Comparison of ENCODE assay signal across 8 mouse cellular contexts in genomic region chr4:141857422-141857930, GRCm38 (mm10). TPM values are rescaled to one million over a fixed set of nuclear protein-coding genes. Genes with fewer than 3 reads are reported as not detected.
A peak's percentile ranks its signal among the peaks of the same experiment; 100 is the strongest.
DNase-seq lines count a peak whose midpoint lies in the region; ATAC-seq and TF ChIP-seq lines count a peak whose summit lies in the region.

No protein-coding gene starts in this region.

- no peak overlapping the region for H3K4me3 ChIP-seq in heart, embryonic 12.5 days
- no peak overlapping the region for H3K4me3 ChIP-seq in kidney, embryonic 16.5 days (ENCODE audit: low read length)
- H3K4me3 ChIP-seq in liver, embryonic 12.5 days, result no peak overlapping the region
- no peak overlapping the region for H3K4me3 ChIP-seq in neural tube, embryonic 11.5 days (ENCODE audit: low read depth, low read length)
- H3K4me3 ChIP-seq in testis, adult 2 months (ENCODE audit: control insufficient read depth, low read depth, low read length), result peak overlapping the region; percentile 48

- no peak overlapping the region for H3K27ac ChIP-seq in heart, embryonic 12.5 days (ENCODE audit: poor library complexity, severe bottlenecking)
- H3K27ac ChIP-seq in kidney, embryonic 16.5 days (ENCODE audit: low read length), result no peak overlapping the region
- H3K27ac ChIP-seq in liver, embryonic 12.5 days, result no peak overlapping the region
- no peak overlapping the region for H3K27ac ChIP-seq in neural tube, embryonic 11.5 days (ENCODE audit: low read depth, low read length)
- no peak overlapping the region for H3K27ac ChIP-seq in testis, adult 2 months (ENCODE audit: control insufficient read depth, insufficient read depth, low read depth, low read length)

- no peak overlapping the region for H3K4me2 ChIP-seq in heart, embryonic 12.5 days
- H3K4me2 ChIP-seq in kidney, embryonic 16.5 days (replicated peaks; ENCODE audit: low read depth, low read length), result no peak overlapping the region
- no peak overlapping the region for H3K4me2 ChIP-seq in liver, embryonic 12.5 days
- H3K4me2 ChIP-seq in neural tube, embryonic 11.5 days (ENCODE audit: low read depth), result no peak overlapping the region

- WGBS in heart, embryonic 12.5 days, result 19% methylated on average over 10 of the region's 10 CpGs
- 21% methylated on average over 10 of the region's 10 CpGs for WGBS in kidney, embryonic 16.5 days
- WGBS in liver, embryonic 12.5 days (ENCODE audit: insufficient replicate concordance), result 21% methylated on average over 10 of the region's 10 CpGs
- WGBS in neural tube, embryonic 11.5 days, result 22% methylated on average over 10 of the region's 10 CpGs

- no peak for TF ChIP-seq POLR2A in testis, adult 2 months (IDR thresholded peaks at IDR 0.05; ENCODE audit: control insufficient read depth, low read depth, low read length)

- peak; percentile 51 for ATAC-seq in CD4-positive, CD25-positive, alpha-beta regulatory T cell, adult 4 months
- peak; percentile 68 for ATAC-seq in erythroblast, adult 5-6 weeks (replicated peaks; ENCODE audit: low FRiP score, poor library complexity, severe bottlenecking)
- ATAC-seq in heart, embryonic 12.5 days (ENCODE audit: insufficient number of reproducible peaks, low FRiP score), result 0 out of 2 replicates have a peak, but pooled peaks have one; percentile 22
- ATAC-seq in kidney, embryonic 16.5 days (ENCODE audit: low FRiP score, low TSS enrichment), result peak; percentile 58; the same call in 1 of the 2 replicates
- peak; percentile 48 for ATAC-seq in liver, embryonic 12.5 days
- peak; percentile 68 for ATAC-seq in neural tube, embryonic 11.5 days (ENCODE audit: insufficient read depth, low FRiP score, low TSS enrichment)

- H3K9me3 ChIP-seq in heart, embryonic 12.5 days (replicated peaks), result no peaks in the 10 kb centered on the region
- peaks cover 5% of the 10 kb centered on the region; the same call in 1 of the 2 replicates for H3K9me3 ChIP-seq in kidney, embryonic 16.5 days (ENCODE audit: low read length)
- H3K9me3 ChIP-seq in liver, embryonic 12.5 days (replicated peaks), result no peaks in the 10 kb centered on the region
- H3K9me3 ChIP-seq in neural tube, embryonic 11.5 days (ENCODE audit: control insufficient read depth, low read length), result no peaks in the 10 kb centered on the region

- TF ChIP-seq CTCF in testis, adult 2 months (IDR thresholded peaks at IDR 0.05; ENCODE audit: control insufficient read depth, insufficient read depth, insufficient replicate concordance, low read depth, low read length), result peak; percentile 98

- peak; percentile 86 for DNase-seq in brain, adult 2 months (ENCODE audit: low read depth, low spot score)
- DNase-seq in neural tube, embryonic 11.5 days (ENCODE audit: low spot score), result peak; percentile 85

- peaks cover 45% of the 10 kb centered on the region for H3K36me3 ChIP-seq in heart, embryonic 12.5 days
- peaks cover 18% of the 10 kb centered on the region; the same call in 1 of the 2 replicates for H3K36me3 ChIP-seq in kidney, embryonic 16.5 days (ENCODE audit: insufficient read depth, low read length)
- H3K36me3 ChIP-seq in liver, embryonic 12.5 days, result peaks cover 47% of the 10 kb centered on the region
- H3K36me3 ChIP-seq in neural tube, embryonic 11.5 days (ENCODE audit: control insufficient read depth, insufficient read depth, low read length), result no peaks in the 10 kb centered on the region
- no peaks in the 10 kb centered on the region for H3K36me3 ChIP-seq in testis, adult 2 months (ENCODE audit: control insufficient read depth, insufficient read depth, low read length)

- H3K9ac ChIP-seq in heart, embryonic 12.5 days, result peak overlapping the region; percentile 21; the same call in 1 of the 2 replicates
- no peak overlapping the region for H3K9ac ChIP-seq in kidney, embryonic 16.5 days (replicated peaks; ENCODE audit: low read length)
- H3K9ac ChIP-seq in liver, embryonic 12.5 days, result no peak overlapping the region
- no peak overlapping the region for H3K9ac ChIP-seq in neural tube, embryonic 11.5 days (ENCODE audit: low read length)

- 0 out of 2 replicates have a peak, but pooled peaks cover 4% of the 10 kb centered on the region for H3K4me1 ChIP-seq in heart, embryonic 12.5 days (replicated peaks)
- H3K4me1 ChIP-seq in kidney, embryonic 16.5 days (ENCODE audit: insufficient read depth, low read length), result no peaks in the 10 kb centered on the region
- no peaks in the 10 kb centered on the region for H3K4me1 ChIP-seq in liver, embryonic 12.5 days
- H3K4me1 ChIP-seq in neural tube, embryonic 11.5 days (ENCODE audit: control insufficient read depth, insufficient read depth, low read length), result no peaks in the 10 kb centered on the region
- peaks cover 15% of the 10 kb centered on the region for H3K4me1 ChIP-seq in testis, adult 2 months (ENCODE audit: control insufficient read depth, insufficient read depth, low read length)

- H3K27me3 ChIP-seq in heart, embryonic 12.5 days (replicated peaks), result no peaks in the 10 kb centered on the region
- H3K27me3 ChIP-seq in kidney, embryonic 16.5 days (ENCODE audit: insufficient read depth, low read length), result no peaks in the 10 kb centered on the region
- H3K27me3 ChIP-seq in liver, embryonic 12.5 days (replicated peaks), result no peaks in the 10 kb centered on the region
- H3K27me3 ChIP-seq in neural tube, embryonic 11.5 days (ENCODE audit: control insufficient read depth, insufficient read depth, low read length), result no peaks in the 10 kb centered on the region
- H3K27me3 ChIP-seq in testis, adult 2 months (ENCODE audit: control insufficient read depth, insufficient read depth, low read length), result no peaks in the 10 kb centered on the region

RNA-seq across cellular contexts. Expression of gene Ctrc, which starts 11.3 kb away (rescaled TPM):
- not detected for polyA plus RNA-seq in CD4-positive, CD25-positive, alpha-beta regulatory T cell, adult 4 months (2017; shearing (Covaris generic))
- total RNA-seq in erythroblast, adult 5-6 weeks (2015; ENCODE audit: low replicate concordance), result not detected in 2 replicates
- not detected in 2 replicates for total RNA-seq in erythroblast, adult 5-6 weeks (2017; ENCODE audit: low replicate concordance)
- not detected in 2 replicates for polyA plus RNA-seq in heart, embryonic 12.5 days (2016; fragmentation: Nextera tagmentation; extraction: Ambion mirVana)
- not detected in 2 replicates for polyA plus RNA-seq in kidney, embryonic 16.5 days (2015; fragmentation: Nextera tagmentation; extraction: Ambion mirVana)
- polyA plus RNA-seq in liver, embryonic 12.5 days (2016; fragmentation: Nextera tagmentation; extraction: Ambion mirVana), result not detected in 2 replicates
- not detected in 2 replicates for polyA plus RNA-seq in neural tube, embryonic 11.5 days (2014; fragmentation: Nextera tagmentation; extraction: Ambion mirVana)
- 0.66 and 1.4 TPM in 2 replicates for polyA plus RNA-seq in testis, adult 2 months (2012; rRNA removed)

RNA-seq across cellular contexts. Expression of gene Efhd2, which starts 17.2 kb away (rescaled TPM):
- polyA plus RNA-seq in CD4-positive, CD25-positive, alpha-beta regulatory T cell, adult 4 months (2017; shearing (Covaris generic)), result 10 to 100 TPM; 19.8 to 27.0 TPM
- 17.6 and 22.5 TPM in 2 replicates for total RNA-seq in erythroblast, adult 5-6 weeks (2015; ENCODE audit: low replicate concordance)
- 13.9 and 19.6 TPM in 2 replicates for total RNA-seq in erythroblast, adult 5-6 weeks (2017; ENCODE audit: low replicate concordance)
- 119 and 121 TPM in 2 replicates for polyA plus RNA-seq in heart, embryonic 12.5 days (2016; fragmentation: Nextera tagmentation; extraction: Ambion mirVana)
- 58.5 and 62.4 TPM in 2 replicates for polyA plus RNA-seq in kidney, embryonic 16.5 days (2015; fragmentation: Nextera tagmentation; extraction: Ambion mirVana)
- polyA plus RNA-seq in liver, embryonic 12.5 days (2016; fragmentation: Nextera tagmentation; extraction: Ambion mirVana), result 75.0 and 75.6 TPM in 2 replicates
- polyA plus RNA-seq in neural tube, embryonic 11.5 days (2014; fragmentation: Nextera tagmentation; extraction: Ambion mirVana), result 24.4 and 28.5 TPM in 2 replicates
- polyA plus RNA-seq in testis, adult 2 months (2012; rRNA removed), result 56.1 and 57.6 TPM in 2 replicates

RNA-seq across cellular contexts. Expression of gene Cela2a, which starts 31.5 kb away (rescaled TPM):
- not detected for polyA plus RNA-seq in CD4-positive, CD25-positive, alpha-beta regulatory T cell, adult 4 months (2017; shearing (Covaris generic))
- not detected in 2 replicates for total RNA-seq in erythroblast, adult 5-6 weeks (2015; ENCODE audit: low replicate concordance)
- not detected in 2 replicates for total RNA-seq in erythroblast, adult 5-6 weeks (2017; ENCODE audit: low replicate concordance)
- not detected in 2 replicates for polyA plus RNA-seq in heart, embryonic 12.5 days (2016; fragmentation: Nextera tagmentation; extraction: Ambion mirVana)
- polyA plus RNA-seq in kidney, embryonic 16.5 days (2015; fragmentation: Nextera tagmentation; extraction: Ambion mirVana), result 0.17 TPM in 1 of 2 replicates, not detected in the other
- not detected in 2 replicates for polyA plus RNA-seq in liver, embryonic 12.5 days (2016; fragmentation: Nextera tagmentation; extraction: Ambion mirVana)
- not detected in 2 replicates for polyA plus RNA-seq in neural tube, embryonic 11.5 days (2014; fragmentation: Nextera tagmentation; extraction: Ambion mirVana)
- 6.2 and 6.5 TPM in 2 replicates for polyA plus RNA-seq in testis, adult 2 months (2012; rRNA removed)
